ENCODE assay signal across 10 mouse cellular contexts in genomic region chr13:29274296-29274695, GRCm38 (mm10).
A peak's percentile ranks its signal among the peaks of the same experiment; 100 is the strongest.
DNase-seq lines count a peak whose midpoint lies in the region; ATAC-seq and TF ChIP-seq lines count a peak whose summit lies in the region.
"Had no signal": no experiment of that assay in that cellular context is flagged by ENCODE, and none has a peak within 500 bp of the region (broad histone marks: within the 10 kb centered on the region; RNA-seq: fewer than 3 reads in every experiment).

No protein-coding gene starts in this region.

- WGBS in hindbrain, postnatal 0 days: 40% methylated on average over 11 of the region's 11 CpGs
- WGBS in midbrain, embryonic 13.5 days: 30% methylated on average over 11 of the region's 11 CpGs

- H3K4me1 ChIP-seq in hindbrain, postnatal 0 days (ENCODE audit: insufficient read depth, low read length): peaks cover 12% of the 10 kb centered on the region; the same call in 1 of the 2 replicates
- peaks cover 21% of the 10 kb centered on the region for H3K4me1 ChIP-seq in midbrain, embryonic 13.5 days (replicated peaks)

- no peak overlapping the region for H3K9ac ChIP-seq in hindbrain, postnatal 0 days (replicated peaks; ENCODE audit: low read length)
- no peak overlapping the region for H3K9ac ChIP-seq in midbrain, embryonic 13.5 days (replicated peaks)

- no peaks in the 10 kb centered on the region for H3K9me3 ChIP-seq in hindbrain, postnatal 0 days (ENCODE audit: low read length)
- H3K9me3 ChIP-seq in midbrain, embryonic 13.5 days: no peaks in the 10 kb centered on the region

- ATAC-seq in hindbrain, postnatal 0 days: peak; percentile 86
- ATAC-seq in midbrain, embryonic 13.5 days: peak; percentile 72

- peak overlapping the region; percentile 65 for H3K27ac ChIP-seq in hindbrain, postnatal 0 days
- peak overlapping the region; percentile 77 for H3K27ac ChIP-seq in midbrain, embryonic 13.5 days

- H3K36me3 ChIP-seq in hindbrain, postnatal 0 days (ENCODE audit: insufficient read depth, low read length): no peaks in the 10 kb centered on the region
- H3K36me3 ChIP-seq in midbrain, embryonic 13.5 days: no peaks in the 10 kb centered on the region

- peak; percentile 95 for DNase-seq in brain, adult 2 months (ENCODE audit: low read depth, low spot score)
- DNase-seq in cerebellum, adult 9-11 months: peak; percentile 91
- DNase-seq in hindbrain, postnatal 0 days (ENCODE audit: low spot score): peak; percentile 86
- DNase-seq in urinary bladder, adult 18-20 months (ENCODE audit: low spot score in 2 of 2): no peak
- no peak for DNase-seq in lung, postnatal 25 days (ENCODE audit: low spot score)
- no peak for DNase-seq in heart, adult 8-10 months (ENCODE audit: low spot score)
- DNase-seq in thymus, postnatal 25 days: no peak
- DNase-seq: adrenal gland, postnatal 36 days; kidney, adult 11 months had no signal

- TF ChIP-seq CTCF in hindbrain, postnatal 0 days (IDR thresholded peaks at IDR 0.05; ENCODE audit: low read depth): no peak

- H3K4me2 ChIP-seq in hindbrain, postnatal 0 days (ENCODE audit: low read depth, low read length): 0 out of 2 replicates have a peak overlapping the region, but pooled peaks have one; percentile 11
- no peak overlapping the region for H3K4me2 ChIP-seq in midbrain, embryonic 13.5 days (replicated peaks)

- H3K27me3 ChIP-seq in hindbrain, postnatal 0 days (ENCODE audit: insufficient read depth, low read length): no peaks in the 10 kb centered on the region
- no peaks in the 10 kb centered on the region for H3K27me3 ChIP-seq in midbrain, embryonic 13.5 days

- H3K4me3 ChIP-seq in hindbrain, postnatal 0 days (ENCODE audit: low read length): no peak overlapping the region
- no peak overlapping the region for H3K4me3 ChIP-seq in midbrain, embryonic 13.5 days (replicated peaks)

Comparison
In these comparisons a context has a peak if more than half of its experiments do, and no peak if none do; other contexts are left out.
1. DNase-seq: peak in brain, adult 2 months (single experiment), cerebellum, adult 9-11 months (single experiment) and hindbrain, postnatal 0 days (single experiment); none in urinary bladder, adult 18-20 months (0 of 2), lung, postnatal 25 days (single experiment), heart, adult 8-10 months (single experiment) and thymus, postnatal 25 days (single experiment).